Mouse (Mus musculus) cerebellum, postnatal 4 days (tissue): Measurements from ENCODE around the gene Chst15.

Source experiments
- DNase-seq, 2 experiments: peaks; one replicate each; pipeline ENCODE4 v3.0.0; 2022; ENCODE audit warnings: low spot score in 2 of 2, mixed read lengths in 1 of 2

The Chst15 gene

GRCm38 (mm10) chr7:132336781-132337180 is 19.8 kb upstream of the Chst15 start:
- no peak for DNase-seq

DNA sequence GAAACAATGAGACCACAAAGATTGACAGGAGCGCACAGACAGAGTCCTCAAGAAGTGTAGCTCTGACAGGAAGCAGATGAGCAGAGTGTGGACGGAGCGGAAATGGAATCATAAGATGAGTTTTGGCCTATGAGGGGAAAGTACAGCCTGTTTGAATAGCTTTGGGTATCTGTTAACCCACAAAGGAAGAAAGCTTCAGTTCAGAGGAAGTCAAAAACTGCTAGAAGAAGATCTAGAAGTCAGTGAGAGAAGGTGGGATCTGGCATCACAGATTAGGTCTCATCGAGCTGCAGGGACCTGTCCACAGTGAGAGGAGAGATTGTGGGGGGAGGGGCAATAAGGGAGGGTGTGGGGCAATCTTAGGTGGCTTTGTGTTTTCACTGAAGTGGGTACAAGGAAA is 18.3 kb upstream of the Chst15 start:
- DNase-seq = no peak

DNA sequence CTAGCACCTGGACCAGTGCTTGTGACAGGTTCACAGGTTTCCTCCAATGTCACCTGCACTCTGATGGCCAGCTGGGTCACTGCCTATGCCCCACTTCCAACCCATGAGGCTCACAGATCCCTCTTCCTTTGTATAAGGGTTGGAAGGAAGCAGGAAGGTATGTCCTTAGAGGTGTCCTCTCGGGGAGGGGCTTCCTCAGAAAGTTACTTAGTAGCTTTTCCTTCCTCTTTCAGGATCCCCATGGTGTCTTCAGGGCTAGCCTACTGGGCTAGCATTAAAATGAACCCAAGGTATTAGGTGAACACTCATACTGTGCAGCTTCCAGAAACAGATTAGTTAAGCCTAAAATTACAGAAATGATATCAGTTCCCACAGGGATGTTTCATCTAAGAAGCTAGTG is 16.1 kb upstream of the Chst15 start:
- DNase-seq = no peak

DNA sequence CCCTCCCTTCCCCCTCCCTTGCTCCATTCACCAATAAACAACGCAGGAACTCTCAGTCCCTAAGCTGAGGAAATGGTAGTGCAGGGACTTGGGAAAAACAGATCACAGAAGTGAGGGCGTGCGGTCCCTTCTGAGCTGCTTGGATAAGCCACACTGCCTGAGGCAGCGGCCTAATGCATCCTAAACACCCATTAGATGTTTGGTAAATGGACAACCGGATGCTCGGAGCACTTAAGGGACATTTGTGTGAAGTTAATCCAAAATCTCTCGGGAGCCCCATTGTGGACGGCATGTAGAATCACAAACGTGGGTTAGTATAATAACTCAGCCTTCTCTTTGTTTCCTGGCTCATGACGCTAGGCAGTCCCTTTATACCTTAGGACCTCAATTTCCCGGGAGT is 15.1 kb upstream of the Chst15 start:
- no peak for DNase-seq

DNA sequence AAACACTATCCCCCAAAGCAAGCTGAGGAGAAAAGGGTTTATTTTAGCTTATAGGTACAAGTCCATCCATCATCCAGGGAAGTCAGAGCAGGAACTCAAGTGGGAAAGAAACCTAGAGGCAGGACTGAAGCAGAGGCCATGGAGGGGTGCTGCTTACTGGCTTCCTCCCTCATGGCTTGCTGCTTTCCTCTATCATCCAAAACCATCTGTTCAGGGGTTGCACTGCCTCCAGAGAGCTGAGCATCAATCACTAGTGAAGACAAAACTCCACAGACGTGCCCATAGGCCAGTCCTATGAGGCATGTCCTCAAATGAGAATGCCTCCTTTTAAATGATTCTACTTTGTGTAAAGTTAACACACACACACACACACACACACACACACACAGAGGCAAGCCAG is 13.2 kb upstream of the Chst15 start:
- DNase-seq = no peak

DNA sequence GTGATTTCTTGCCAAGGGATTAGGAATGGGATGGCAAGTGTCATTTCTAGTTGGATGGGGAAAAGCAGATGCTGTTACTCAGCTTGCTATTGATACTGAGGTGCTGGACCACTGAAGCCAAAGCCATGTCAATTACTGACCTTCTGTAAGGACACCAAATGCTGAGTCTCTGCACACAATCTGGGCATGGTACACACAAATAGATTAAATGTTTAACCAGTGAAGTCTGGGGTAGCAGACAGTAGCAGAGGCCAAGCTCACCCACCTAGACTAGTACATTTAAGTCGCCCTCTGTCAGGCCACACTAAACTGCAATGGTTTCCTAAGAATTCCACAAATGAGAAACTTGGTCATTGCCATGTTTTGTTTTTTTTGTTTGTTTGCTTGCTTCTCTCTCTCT is 11.6 kb upstream of the Chst15 start:
- no peak for DNase-seq

- DNase-seq = no peak
Measured at GRCm38 (mm10) chr7:132325549-132326331, 8.7 kb upstream of the Chst15 start.

DNA sequence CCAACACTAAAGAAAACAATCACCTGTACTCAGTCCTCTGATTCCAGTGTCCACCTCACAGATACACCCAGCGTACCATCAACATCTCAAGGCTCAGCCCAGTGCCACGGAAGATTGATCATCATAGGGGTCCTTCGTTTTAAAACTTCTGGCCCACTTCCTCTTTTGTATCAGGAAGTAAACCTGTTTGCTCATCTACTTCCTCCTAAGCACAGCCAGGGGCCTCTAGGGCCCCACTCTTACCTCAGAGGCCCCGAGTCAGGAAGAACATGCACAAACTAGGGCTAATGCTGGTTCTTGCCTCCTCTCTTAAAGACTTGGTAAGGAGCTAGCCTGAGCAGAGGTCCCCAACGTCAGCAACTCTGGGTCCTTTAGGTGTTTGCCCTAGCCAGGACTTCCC is 6.4 kb upstream of the Chst15 start:
- no peak for DNase-seq

GRCm38 (mm10) chr7:132321392-132321958 is 4.4 kb upstream of the Chst15 start:
- DNase-seq = no peak

- DNase-seq = peak; percentile 41 to 64
Measured at GRCm38 (mm10) chr7:132316101-132317035, 660 bp downstream of the Chst15 start.

DNA sequence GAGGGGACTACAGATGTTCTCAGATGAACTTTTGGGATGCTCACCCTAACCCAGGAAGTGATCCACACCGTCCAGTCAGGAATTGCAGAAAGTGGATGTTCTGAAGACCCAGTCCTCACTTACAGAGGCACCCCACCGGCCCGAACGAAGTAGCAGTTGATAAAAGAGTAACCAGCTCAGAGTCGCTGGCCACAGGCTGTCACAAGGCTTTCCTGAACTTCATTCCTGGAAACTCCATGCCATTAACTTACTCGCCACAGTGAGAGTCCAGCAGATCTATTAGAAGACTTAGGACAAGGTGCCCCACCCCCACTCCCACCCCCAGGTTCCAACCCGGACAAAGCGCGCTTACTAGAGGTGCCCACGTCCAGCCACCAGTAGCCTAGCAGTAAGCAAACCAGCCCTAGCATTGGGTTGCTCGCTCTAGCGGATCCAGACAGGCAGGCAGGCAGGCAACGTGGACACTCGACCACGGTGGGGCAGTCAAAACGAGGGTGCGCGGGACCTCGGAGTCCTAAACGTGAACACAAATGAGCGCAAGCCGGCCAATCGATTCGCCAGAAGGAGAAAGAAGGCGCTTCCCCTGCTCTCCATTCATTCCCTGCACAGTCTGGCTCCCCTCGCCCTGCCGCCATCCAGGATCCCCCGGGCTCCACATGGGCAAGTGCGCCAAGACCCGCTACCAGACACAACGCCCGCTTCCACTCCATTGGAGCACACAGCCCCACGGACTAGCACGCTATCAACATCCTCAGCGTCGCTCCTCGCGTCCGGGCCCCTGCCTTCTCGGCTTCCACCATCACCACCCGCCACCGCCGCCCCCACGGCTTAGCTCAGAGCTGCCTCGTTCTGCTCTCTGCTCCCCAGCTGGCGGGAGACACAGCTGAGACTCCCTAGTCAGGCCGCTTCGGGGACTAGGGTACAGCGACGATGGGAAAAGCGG is 1.6 kb downstream of the Chst15 start:
- peak; percentile 64 to 84 for DNase-seq

GRCm38 (mm10) chr7:132312396-132312795 is 4.6 kb downstream of the Chst15 start:
- no peak for DNase-seq

DNA sequence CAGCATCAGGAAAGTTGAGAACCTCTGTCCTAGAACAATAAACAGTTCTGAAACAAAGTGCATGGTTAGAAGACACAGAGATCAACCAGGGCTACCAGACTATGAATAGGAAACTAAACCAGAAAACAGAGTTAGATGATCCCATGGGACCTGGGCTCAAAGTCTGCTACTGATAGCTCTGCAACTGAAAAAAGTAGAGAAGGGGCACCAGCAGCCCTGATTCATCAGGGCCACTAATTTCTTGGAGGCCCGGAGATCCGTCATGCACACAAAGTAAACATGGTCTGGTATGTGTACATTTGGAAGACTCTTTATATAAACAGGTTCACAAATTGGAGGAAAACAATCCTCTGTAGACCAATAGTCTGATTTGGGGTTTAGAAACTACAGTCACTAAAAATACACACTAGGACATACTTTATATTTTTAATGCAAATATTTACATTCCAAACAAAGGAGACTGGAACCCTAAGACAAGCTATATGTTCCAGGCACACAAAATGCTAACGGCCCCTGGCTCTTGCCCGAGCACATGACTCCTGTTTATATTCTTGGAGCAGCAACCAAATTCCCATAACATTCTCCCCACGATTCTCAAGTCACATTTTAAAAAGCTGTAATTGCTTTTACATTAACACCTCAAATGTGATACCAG is 8.4 kb downstream of the Chst15 start:
- DNase-seq = no peak

DNA sequence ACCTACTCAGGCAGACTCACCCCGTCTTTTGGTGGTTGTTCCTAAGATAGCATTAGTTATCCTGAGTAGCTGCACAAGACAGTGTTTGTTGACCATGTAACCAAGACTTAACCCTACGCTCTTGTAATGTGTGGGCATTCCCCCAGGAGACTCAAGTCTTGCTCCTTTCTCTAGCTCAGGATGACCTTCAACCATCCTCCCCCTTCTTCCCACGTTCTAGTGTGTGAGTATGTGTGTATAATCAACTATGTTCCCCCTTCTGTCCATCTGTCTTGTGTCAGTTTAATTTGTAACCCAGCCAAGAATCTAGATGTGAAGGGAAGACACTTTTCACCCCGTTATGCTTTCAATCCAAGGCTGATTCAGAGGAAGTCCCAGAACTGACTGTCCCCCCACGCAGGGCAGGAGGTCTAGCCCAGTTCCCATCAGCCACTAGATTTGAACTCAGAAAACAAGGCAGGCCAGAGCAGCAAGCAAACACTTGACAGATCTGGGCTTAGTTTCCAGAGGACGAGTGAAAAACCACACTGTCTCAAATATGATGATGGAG is 9.2 kb downstream of the Chst15 start:
- no peak for DNase-seq

DNA sequence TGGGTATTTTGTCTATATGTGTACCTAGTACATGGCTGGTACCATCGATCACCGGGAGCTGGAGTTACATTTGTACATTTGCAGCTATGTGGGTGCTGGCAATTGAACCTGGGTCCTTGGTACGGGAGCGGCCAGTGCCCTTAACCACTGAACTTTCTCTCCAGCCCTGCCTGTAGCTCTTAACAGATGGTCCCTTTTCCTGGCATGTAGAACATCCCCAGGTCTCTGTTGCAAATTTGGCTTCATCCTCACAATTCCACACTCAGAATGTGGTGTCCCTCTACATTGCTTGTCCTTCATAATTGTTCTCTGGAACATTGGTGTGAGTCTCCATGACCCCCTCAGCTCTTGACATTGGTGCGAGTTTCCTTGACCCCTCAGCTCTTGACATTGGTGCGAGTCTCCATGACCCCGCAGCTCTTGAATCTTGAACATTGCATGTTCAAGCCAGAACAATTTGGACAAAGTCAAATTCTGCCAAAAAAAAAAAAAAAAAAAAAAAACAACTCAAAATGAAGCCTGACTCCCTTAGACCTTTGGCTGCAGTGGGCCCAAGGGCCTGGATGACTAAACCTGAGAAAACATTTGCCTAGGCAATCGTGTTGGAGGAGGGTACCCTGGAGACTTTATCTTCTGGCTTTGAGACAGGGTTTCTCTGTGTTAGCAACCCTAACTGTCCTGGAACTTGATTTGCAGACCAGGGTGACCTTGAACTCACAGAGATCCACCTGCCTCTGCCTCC is 10.2 kb downstream of the Chst15 start:
- DNase-seq = no peak

GRCm38 (mm10) chr7:132305492-132306375 is 11.3 kb downstream of the Chst15 start:
- no peak for DNase-seq

DNA sequence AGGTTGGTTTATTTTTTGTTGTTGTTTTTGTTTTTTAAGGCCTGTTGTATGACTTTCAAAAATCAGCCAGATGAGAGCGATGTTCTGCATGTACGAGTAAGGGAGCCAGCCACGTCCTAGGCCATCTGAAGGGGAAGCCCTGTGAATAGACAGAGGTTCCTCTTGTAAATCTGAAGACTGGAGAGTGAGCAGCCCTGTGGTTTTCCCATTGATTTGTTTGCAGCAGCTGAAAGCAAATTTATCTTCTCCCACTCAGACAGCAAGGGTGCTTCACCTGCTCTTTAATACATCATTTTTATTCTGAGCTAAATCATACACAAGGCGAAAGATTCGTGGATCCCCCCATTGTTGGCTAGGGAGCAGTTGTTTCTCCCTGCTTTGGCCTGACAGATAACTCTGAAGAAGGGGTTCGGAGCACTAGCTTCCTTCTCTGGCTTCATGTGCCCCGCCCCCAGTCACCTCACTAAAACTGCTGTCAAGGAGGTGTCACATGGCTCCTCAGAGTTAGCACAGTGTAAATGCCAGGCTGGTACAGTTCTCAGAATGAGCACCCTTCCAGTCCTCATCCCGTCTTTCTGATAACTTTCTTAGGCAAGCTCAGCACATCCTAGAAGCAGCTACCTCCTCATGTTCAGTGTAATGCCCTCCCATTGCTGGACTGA is 12.5 kb downstream of the Chst15 start:
- no peak for DNase-seq

DNA sequence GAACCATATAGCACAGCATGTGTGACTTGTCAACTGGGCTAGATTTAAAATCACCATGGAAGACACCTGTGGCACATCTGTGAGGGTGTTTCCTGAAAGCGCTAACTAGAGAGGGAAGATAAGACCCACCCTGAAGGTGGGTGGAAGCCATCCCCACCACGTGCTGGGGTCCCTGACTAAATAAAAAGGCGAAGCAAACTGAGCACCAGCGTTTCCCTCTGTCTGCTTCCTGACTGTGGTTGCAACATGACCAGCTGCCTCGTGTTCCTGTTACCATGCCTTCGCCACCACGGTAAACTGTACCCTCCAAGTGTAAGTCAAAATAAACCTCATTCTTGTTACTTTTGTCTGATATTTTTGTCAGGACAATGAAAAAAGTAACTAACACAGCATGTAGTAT is 13.0 kb downstream of the Chst15 start:
- DNase-seq = no peak
